Mouse (Mus musculus) layer of hippocampus, adult 2 months (tissue): ENCODE measurements around the gene Vmp1. TPM values are rescaled to one million over a fixed set of nuclear protein-coding genes. Genes with fewer than 3 reads are reported as not detected.

Source experiments
- DNase-seq, 2 experiments: peaks; one replicate each; pipeline ENCODE4 v3.0.0; 2022; ENCODE audit warnings: low spot score in 2 of 2
- H3K27ac ChIP-seq: fragments of 200-600 bp; 2 replicates; pipeline ENCODE4 v1.8.1; 2022
- H3K4me3 ChIP-seq: fragments of 200-600 bp; 2 replicates; pipeline ENCODE4 v1.8.1; 2022; ENCODE audit warnings: mild to moderate bottlenecking
- CTCF ChIP-seq: fragments of 200-600 bp; conservative IDR thresholded peaks from 2 replicates; pipeline ENCODE4 v1.8.1; 2022; ENCODE audit warnings: antibody characterized with exemption, mild to moderate bottlenecking, moderate library complexity
- total RNA-seq, 2 experiments: library from RNA; stranded (reverse); gene quantifications; 2 replicates each; pipeline ENCODE4 v1.2.3; 2021

Gene Vmp1
- total RNA-seq, 2 experiments from 2014 or later, result 111 to 139 TPM

GRCm38 (mm10) chr11:86571871-86572270 is 111.8 kb downstream of the Vmp1 start:
- Histone ChIP-seq H3K27ac (no peak overlapping the region), H3K4me3 (no peak overlapping the region)
- DNase-seq, result no peak
- TF ChIP-seq CTCF, result no peak

- 0 out of 2 replicates have a peak, but pooled peaks have one; percentile 28 for TF ChIP-seq CTCF
- DNase-seq, result peak in 1 of 2 experiments; percentile 54
Observed at GRCm38 (mm10) chr11:86571047-86571855, 112.4 kb downstream of the Vmp1 start.

GRCm38 (mm10) chr11:86570261-86570746 is 113.3 kb downstream of the Vmp1 start:
- no peak overlapping the region for H3K27ac ChIP-seq
- no peak for TF ChIP-seq CTCF
- no peak overlapping the region for H3K4me3 ChIP-seq
- DNase-seq, result no peak

More at GRCm38 (mm10) chr11:86571047-86571855, 112.4 kb downstream of the Vmp1 start:
- no peak overlapping the region for H3K4me3 ChIP-seq
- no peak overlapping the region for H3K27ac ChIP-seq

- Histone ChIP-seq H3K27ac (no peak overlapping the region), H3K4me3 (no peak overlapping the region)
- DNase-seq, result no peak
- TF ChIP-seq CTCF, result peak; percentile 83
Observed at GRCm38 (mm10) chr11:86568425-86568824, 115.2 kb downstream of the Vmp1 start.

- no peak for TF ChIP-seq CTCF
- no peak overlapping the region for H3K27ac ChIP-seq
- no peak for DNase-seq
- H3K4me3 ChIP-seq, result no peak overlapping the region
Observed at GRCm38 (mm10) chr11:86558258-86558657, 125.4 kb downstream of the Vmp1 start.

GRCm38 (mm10) chr11:86553525-86553924 is 130.1 kb downstream of the Vmp1 start:
- no peak for TF ChIP-seq CTCF
- H3K27ac ChIP-seq, result no peak overlapping the region
- DNase-seq, result no peak
- H3K4me3 ChIP-seq, result no peak overlapping the region

GRCm38 (mm10) chr11:86547412-86547811 is 136.2 kb downstream of the Vmp1 start:
- no peak for DNase-seq
- H3K27ac ChIP-seq, result no peak overlapping the region
- no peak overlapping the region for H3K4me3 ChIP-seq
- peak; percentile 53 for TF ChIP-seq CTCF

- Histone ChIP-seq H3K27ac (0 out of 2 replicates have a peak overlapping the region, but pooled peaks have one; percentile 84), H3K4me3 (peak overlapping the region; percentile 89)
- TF ChIP-seq CTCF, result no peak
- DNase-seq, result no peak
Observed at GRCm38 (mm10) chr11:86545556-86545955, 138.1 kb downstream of the Vmp1 start.

- Histone ChIP-seq H3K4me3 (peak within 1 kb of the TSS; percentile 89), H3K27ac (peak within 1 kb of the TSS; percentile 92)
- TF ChIP-seq CTCF, result no peak
- peak; percentile 99 to 100 for DNase-seq
Observed at GRCm38 (mm10) chr11:86544639-86545299, 138.9 kb downstream of the Vmp1 start, which contains the start of the genes Rps6kb1 and Tubd1. Gene Rps6kb1, minus strand, starts transcription at chr11:86544805. Gene Tubd1, plus strand, starts transcription at chr11:86544991.

GRCm38 (mm10) chr11:86543960-86544638 is 139.5 kb downstream of the Vmp1 start:
- peak overlapping the region; percentile 89 for H3K4me3 ChIP-seq
- no peak for DNase-seq
- H3K27ac ChIP-seq, result peak overlapping the region; percentile 92
- TF ChIP-seq CTCF, result no peak

- no peak overlapping the region for H3K4me3 ChIP-seq
- no peak for DNase-seq
- TF ChIP-seq CTCF, result no peak
Observed at GRCm38 (mm10) chr11:86542851-86543250, 140.8 kb downstream of the Vmp1 start.

GRCm38 (mm10) chr11:86540476-86540845 is 143.2 kb downstream of the Vmp1 start:
- H3K27ac ChIP-seq, result no peak overlapping the region
- TF ChIP-seq CTCF, result no peak
- no peak overlapping the region for H3K4me3 ChIP-seq
- DNase-seq, result no peak

More at GRCm38 (mm10) chr11:86542851-86543250, 140.8 kb downstream of the Vmp1 start:
- no peak overlapping the region for H3K27ac ChIP-seq
